Mouse (Mus musculus) heart, embryonic 10.5 days (tissue): Measurements from ENCODE around the gene Opa3. TPM values are rescaled to one million over a fixed set of nuclear protein-coding genes. Genes with fewer than 3 reads are reported as not detected.

Experiments used
- DNase-seq: peaks from one replicate; pipeline ENCODE4 v3.0.0-alpha.2; 2017; ENCODE audit warnings: low spot score
- H3K27ac ChIP-seq: fragments of 300-500 bp; sonication (generic); 2 replicates; pipeline ENCODE4 v1.5.1; 2016; ENCODE audit warnings: mild to moderate bottlenecking
- H3K27me3 ChIP-seq: fragments of 300-500 bp; sonication (generic); 2 replicates; pipeline ENCODE4 v1.6.1; 2016; ENCODE audit warnings: mild to moderate bottlenecking; ENCODE audit not compliant: poor library complexity, insufficient read depth, severe bottlenecking
- H3K36me3 ChIP-seq: fragments of 300-500 bp; sonication (generic); 2 replicates; pipeline ENCODE4 v1.6.1; 2016; ENCODE audit warnings: mild to moderate bottlenecking, moderate library complexity
- H3K4me1 ChIP-seq: fragments of 300-500 bp; sonication (generic); 2 replicates; pipeline ENCODE4 v1.6.1; 2016; ENCODE audit warnings: mild to moderate bottlenecking
- H3K4me3 ChIP-seq: fragments of 300-500 bp; sonication (generic); 2 replicates; pipeline ENCODE4 v1.5.1; 2016; ENCODE audit warnings: mild to moderate bottlenecking, moderate library complexity
- H3K9me3 ChIP-seq: fragments of 300-500 bp; sonication (generic); 2 replicates; pipeline ENCODE4 v1.6.1; 2016; ENCODE audit warnings: mild to moderate bottlenecking, moderate library complexity
- WGBS: fragments of 180-500 bp; shearing (Covaris S2); methylation state at CpG from one replicate; pipeline ENCODE4 v1.1.7; 2016; 5-methylcytosine and 5-hydroxymethylcytosine counted together
- polyA plus RNA-seq: library from polyadenylated mRNA; unstranded; fragments of >200 nt; fragmentation: Nextera tagmentation; extraction: Ambion mirVana; gene quantifications from 2 replicates; pipeline ENCODE4 v1.2.1, GENCODE M21; 2016

The Opa3 gene
- polyA plus RNA-seq, result 46.8 and 47.9 TPM in 2 replicates

DNA sequence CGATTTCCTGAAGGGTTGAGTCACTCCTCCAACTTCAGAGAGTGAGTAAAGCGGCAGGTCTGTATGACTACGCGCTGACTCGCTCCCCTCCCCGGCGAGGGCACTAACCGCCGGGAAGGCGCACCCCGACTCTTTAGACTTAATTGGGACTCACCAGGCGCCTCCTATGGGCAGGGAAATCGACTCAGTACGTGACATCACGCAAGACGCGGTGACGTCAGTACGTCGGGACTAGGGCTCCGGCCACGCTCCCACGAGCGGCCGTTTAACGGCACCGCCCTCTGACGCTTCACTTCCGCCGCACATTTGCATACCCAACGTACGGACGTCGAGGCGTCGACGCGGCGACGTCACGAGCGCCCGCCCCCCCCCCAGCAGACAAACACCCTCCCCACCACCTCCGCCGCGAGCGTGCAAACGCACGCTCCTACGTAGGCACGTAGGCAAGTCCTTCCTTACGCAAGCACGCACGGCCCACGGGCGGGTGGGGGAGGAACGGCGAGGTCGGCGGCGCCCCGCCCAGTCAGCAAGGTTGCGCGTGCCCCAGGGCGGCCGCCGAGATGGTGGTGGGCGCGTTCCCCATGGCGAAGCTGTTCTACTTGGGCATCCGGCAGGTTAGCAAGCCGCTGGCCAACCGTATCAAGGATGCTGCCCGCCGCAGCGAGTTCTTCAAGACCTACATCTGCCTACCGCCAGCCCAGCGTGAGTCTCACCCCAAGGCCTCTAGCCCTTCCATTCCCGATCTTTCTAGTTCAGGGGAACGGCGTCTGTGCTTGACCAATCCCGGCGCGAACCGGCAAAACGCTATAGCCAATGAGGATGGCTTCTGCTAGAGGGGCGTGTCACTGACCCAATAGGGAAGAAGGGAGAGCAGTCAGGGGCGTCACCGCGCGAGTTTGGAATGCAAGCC is at the start of gene Opa3:
TSS of gene Opa3 (plus strand) at position 452 of the 910 bp plus-strand sequence.
- Histone ChIP-seq H3K9me3 (no peaks in the 10 kb centered on the region), H3K27me3 (no peaks in the 10 kb centered on the region), H3K4me3 (peak within 1 kb of the TSS; percentile 75), H3K27ac (peak within 1 kb of the TSS; percentile 96), H3K4me1 (peaks cover 20% of the 10 kb centered on the region), H3K36me3 (peaks cover 37% of the 10 kb centered on the region)
- under 1% methylated on average over 91 of the region's 91 CpGs for WGBS
- peak; percentile 100 for DNase-seq

DNA sequence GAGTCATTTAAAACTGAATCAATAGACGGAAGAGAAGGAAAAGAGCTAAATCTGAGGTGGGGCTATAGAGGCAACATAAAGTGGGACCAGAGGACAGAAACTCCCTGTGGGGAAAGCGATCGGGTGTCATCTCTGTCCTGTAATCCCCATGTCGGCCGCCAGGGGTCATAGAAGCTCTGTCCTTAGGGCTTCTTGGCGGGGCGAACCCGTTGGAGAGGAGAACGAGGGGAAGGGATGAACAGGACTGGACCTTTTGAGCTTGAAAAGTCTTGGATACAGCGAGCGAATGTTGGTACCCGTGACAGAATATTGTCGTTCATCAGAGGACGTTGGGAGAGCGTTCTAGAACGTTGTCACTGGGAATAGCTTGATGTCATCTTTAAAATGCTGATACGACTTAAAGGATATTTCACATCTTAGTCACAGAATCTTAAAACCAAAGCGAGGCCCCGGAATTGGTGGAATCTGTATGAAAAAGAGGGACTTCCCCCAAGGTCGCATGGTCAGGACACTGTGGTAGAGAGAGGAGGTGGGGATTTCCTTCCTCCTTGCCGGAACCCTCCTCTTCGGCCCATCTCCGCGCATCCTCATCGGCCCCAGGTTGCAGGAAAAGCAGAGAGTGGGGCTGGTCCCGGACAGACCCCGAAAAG is 49.6 kb upstream of the Opa3 start:
- peak; percentile 90 for DNase-seq
- Histone ChIP-seq H3K4me1 (peaks cover 52% of the 10 kb centered on the region), H3K9me3 (no peaks in the 10 kb centered on the region), H3K36me3 (peaks cover 3% of the 10 kb centered on the region), H3K27me3 (peaks cover 59% of the 10 kb centered on the region), H3K4me3 (peak overlapping the region; percentile 50), H3K27ac (no peak overlapping the region)
- WGBS, result 7% methylated on average over 27 of the region's 27 CpGs

DNA sequence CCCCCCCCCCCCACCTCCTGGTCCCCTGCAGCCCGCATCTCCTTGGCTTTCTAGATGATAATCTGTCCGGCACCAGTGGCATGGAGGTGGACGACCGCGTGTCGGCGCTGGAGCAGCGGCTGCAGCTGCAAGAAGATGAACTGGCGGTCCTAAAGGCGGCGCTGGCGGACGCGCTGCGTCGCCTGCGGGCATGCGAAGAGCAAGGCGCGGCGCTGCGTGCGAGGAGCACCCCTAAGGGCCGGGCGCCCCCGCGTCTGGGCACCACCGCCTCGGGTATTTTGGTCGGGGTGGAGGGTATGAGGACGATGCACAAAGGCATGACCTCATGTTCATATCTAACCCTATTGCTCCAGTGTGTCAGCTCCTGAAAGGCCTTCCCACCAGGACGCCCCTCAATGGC is 49.0 kb upstream of the Opa3 start:
- H3K36me3 ChIP-seq, result peaks cover 7% of the 10 kb centered on the region
- no peaks in the 10 kb centered on the region for H3K9me3 ChIP-seq
- peaks cover 59% of the 10 kb centered on the region for H3K27me3 ChIP-seq
- whole genome bisulfite sequencing, result under 1% methylated on average over 32 of the region's 32 CpGs
- DNase-seq, result peak; percentile 87
- peak overlapping the region; percentile 50 for H3K4me3 ChIP-seq
- H3K4me1 ChIP-seq, result peaks cover 52% of the 10 kb centered on the region
- peak overlapping the region; percentile 31; the same call in 1 of the 2 replicates for H3K27ac ChIP-seq

DNA sequence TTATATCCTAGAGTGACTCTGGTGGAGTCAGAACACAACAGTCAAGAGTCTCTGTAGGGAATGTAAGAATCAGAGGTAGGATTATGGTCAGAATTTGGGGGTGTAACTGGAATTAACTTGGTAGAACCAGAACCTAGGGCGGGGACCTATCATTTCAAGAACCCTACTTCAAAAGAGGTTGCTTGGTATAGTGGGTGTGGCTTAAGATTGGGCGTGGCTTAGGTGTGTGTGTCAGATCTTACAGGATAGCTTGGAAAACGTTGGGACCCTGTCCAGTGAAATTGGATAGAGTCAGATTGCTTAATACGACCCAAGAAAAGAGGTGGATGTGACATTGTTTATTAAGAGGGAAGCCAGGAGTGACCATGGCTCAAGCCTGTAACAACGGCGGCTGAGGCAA is 48.2 kb upstream of the Opa3 start:
- no peak for DNase-seq
- H3K36me3 ChIP-seq, result peaks cover 10% of the 10 kb centered on the region
- peaks cover 56% of the 10 kb centered on the region for H3K27me3 ChIP-seq
- 33% methylated on average over 6 of the region's 6 CpGs for WGBS
- no peak overlapping the region for H3K27ac ChIP-seq
- H3K4me1 ChIP-seq, result peaks cover 57% of the 10 kb centered on the region
- no peaks in the 10 kb centered on the region for H3K9me3 ChIP-seq
- peak overlapping the region; percentile 50 for H3K4me3 ChIP-seq

DNA sequence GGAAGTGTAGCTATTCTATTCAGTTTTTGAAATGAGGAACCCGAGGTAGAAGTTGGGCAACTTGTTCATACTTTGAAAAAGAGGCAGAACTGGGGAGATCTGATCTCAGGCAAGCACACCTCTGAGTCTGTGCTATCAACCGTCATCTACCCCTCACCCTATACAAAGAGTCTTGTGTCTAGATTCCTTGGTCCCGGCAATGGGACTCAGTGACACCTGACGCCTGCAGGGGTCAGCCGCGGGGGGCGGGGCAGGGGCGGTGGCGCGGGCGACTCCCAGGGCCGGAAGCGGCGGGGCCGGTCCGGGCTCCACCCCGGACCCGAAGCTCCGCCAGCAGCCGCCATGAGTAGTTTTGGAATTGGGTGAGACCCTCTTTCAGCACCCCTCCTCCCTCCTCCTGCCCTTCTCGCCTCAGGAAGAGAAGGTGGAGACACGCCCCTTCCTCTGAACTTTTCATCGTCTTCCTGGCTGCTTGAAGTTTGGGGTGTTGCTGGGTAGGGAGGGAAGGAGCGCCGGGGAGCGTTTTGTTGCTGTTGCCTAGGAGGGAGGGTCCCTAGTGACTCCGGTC is 47.2 kb upstream of the Opa3 start:
- Histone ChIP-seq H3K27me3 (peaks cover 46% of the 10 kb centered on the region), H3K27ac (peak overlapping the region; percentile 82), H3K36me3 (peaks cover 12% of the 10 kb centered on the region), H3K9me3 (no peaks in the 10 kb centered on the region), H3K4me3 (peak overlapping the region; percentile 76), H3K4me1 (peaks cover 55% of the 10 kb centered on the region)
- no peak for DNase-seq
- WGBS, result under 1% methylated on average over 27 of the region's 27 CpGs

DNA sequence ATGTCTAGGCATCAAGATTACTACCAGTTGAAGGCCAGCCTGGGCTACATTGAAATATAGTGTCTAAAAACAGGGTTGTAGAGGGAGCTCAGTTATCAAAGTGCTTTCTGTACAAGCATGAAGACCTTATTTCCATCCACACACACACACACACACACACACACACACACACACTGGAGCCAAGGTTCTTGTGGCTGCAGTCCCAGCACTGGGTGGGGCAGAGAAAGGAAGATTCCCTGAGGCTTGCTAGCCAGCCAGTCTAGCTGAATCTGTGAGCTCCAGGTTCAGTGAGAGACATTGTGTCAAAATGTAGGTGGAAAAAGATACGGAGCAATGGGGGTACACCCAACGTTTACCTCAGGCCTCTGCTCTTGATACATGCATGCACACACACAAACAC is 43.9 kb upstream of the Opa3 start:
- Histone ChIP-seq H3K27ac (no peak overlapping the region), H3K4me1 (peaks cover 35% of the 10 kb centered on the region), H3K36me3 (peaks cover 32% of the 10 kb centered on the region), H3K9me3 (no peaks in the 10 kb centered on the region), H3K27me3 (peaks cover 13% of the 10 kb centered on the region), H3K4me3 (no peak overlapping the region)
- DNase-seq, result no peak
- 85% methylated on average over 2 of the region's 2 CpGs for WGBS

DNA sequence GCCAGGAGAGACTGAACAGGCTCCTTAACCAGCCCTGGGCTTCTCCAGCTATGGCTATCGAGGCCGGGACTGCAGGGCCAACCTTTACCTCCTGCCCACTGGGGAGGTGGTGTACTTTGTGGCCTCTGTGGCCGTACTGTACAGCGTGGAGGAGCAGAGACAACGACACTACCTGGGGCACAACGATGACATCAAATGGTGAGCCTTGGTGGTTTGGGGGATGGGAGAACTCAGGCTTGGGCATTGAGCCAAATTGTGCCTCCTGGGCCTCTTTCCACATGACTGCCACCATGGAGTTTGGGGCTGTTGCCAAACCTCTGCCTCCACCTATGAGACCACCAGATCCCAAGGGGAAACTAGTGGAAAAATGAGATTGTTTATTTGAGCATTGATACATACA is 43.4 kb upstream of the Opa3 start:
- 87% methylated on average over 6 of the region's 6 CpGs for WGBS
- H3K27ac ChIP-seq, result no peak overlapping the region
- no peak for DNase-seq

DNA sequence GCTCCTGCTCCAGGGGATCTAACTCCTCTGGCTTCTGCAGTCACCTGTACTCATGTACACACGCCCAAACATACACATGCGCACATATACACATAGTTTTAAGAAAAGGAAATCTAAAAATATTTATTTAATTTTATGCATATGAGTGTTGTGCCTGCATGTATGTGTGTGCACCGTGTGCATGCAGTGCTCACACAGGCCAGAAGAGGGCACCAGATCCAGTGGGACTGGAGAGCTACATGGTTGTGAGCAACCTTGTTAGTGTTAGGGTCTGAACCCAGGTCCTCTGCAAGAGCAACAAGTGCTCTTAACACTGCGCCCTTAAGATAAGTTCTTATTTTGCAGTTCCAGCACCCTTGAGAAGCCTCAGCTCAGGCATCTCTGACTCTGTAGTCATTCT is 33.5 kb upstream of the Opa3 start:
- 96% methylated on average over 4 of the region's 4 CpGs for WGBS
- Histone ChIP-seq H3K36me3 (peaks cover 68% of the 10 kb centered on the region), H3K4me3 (no peak overlapping the region), H3K27me3 (no peaks in the 10 kb centered on the region), H3K4me1 (peaks cover 6% of the 10 kb centered on the region), H3K9me3 (peaks cover 5% of the 10 kb centered on the region; the same call in 1 of the 2 replicates), H3K27ac (no peak overlapping the region)
- no peak for DNase-seq

More for the DNA sequence above, 43.4 kb upstream of the Opa3 start:
- no peaks in the 10 kb centered on the region for H3K9me3 ChIP-seq
- peaks cover 34% of the 10 kb centered on the region for H3K36me3 ChIP-seq
- peaks cover 8% of the 10 kb centered on the region for H3K27me3 ChIP-seq
- peaks cover 29% of the 10 kb centered on the region for H3K4me1 ChIP-seq
- peak overlapping the region; percentile 5; the same call in 1 of the 2 replicates for H3K4me3 ChIP-seq

DNA sequence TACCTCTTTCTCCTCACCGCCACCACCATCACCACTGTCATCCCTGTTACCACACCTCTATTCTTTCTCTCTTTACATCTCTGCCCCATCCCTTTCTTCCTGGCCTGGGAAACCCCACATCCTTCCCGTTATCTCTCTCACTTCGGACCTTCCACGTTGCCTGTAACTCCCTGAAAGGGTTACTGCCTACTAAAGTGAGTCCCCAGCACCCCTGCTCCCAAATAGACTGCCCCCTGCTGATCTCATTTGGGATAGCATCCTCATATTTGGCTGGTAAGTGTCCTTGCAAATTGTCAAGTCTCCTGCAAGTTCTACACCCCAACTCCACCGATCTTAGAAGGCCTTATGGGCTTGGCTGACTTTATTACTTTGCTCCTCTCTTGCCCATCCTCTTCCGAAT is 31.5 kb upstream of the Opa3 start:
- Histone ChIP-seq H3K27me3 (no peaks in the 10 kb centered on the region), H3K4me1 (peaks cover 7% of the 10 kb centered on the region), H3K4me3 (no peak overlapping the region), H3K36me3 (peaks cover 70% of the 10 kb centered on the region), H3K27ac (no peak overlapping the region), H3K9me3 (peaks cover 5% of the 10 kb centered on the region; the same call in 1 of the 2 replicates)
- WGBS, result 53% methylated on average over 6 of the region's 6 CpGs
- no peak for DNase-seq

DNA sequence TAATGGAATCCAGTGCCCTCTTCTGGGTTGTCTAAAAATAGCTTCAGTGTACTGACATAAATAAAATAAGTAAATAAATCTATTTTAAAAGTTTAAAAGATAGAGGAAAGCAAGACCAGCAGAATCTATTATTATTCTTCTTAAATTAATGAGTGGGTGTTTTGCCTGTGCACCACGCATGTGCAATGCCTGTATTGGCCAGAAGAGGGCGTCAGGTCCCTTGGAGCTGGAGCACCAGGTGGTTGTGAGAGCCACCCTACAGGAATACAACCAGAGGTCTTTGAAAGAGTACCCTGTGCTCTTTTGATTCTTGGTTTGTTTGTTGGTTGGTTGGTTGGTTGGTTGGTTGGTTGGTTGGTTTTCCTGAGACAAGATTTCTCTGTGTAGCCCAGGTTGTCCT is 30.1 kb upstream of the Opa3 start:
- no peaks in the 10 kb centered on the region for H3K27me3 ChIP-seq
- no peak overlapping the region for H3K27ac ChIP-seq
- no peak overlapping the region for H3K4me3 ChIP-seq
- H3K4me1 ChIP-seq, result peaks cover 5% of the 10 kb centered on the region; the same call in 1 of the 2 replicates
- peaks cover 5% of the 10 kb centered on the region; the same call in 1 of the 2 replicates for H3K9me3 ChIP-seq
- WGBS, result 33% methylated on average over 2 of the region's 2 CpGs
- no peak for DNase-seq
- H3K36me3 ChIP-seq, result peaks cover 68% of the 10 kb centered on the region

DNA sequence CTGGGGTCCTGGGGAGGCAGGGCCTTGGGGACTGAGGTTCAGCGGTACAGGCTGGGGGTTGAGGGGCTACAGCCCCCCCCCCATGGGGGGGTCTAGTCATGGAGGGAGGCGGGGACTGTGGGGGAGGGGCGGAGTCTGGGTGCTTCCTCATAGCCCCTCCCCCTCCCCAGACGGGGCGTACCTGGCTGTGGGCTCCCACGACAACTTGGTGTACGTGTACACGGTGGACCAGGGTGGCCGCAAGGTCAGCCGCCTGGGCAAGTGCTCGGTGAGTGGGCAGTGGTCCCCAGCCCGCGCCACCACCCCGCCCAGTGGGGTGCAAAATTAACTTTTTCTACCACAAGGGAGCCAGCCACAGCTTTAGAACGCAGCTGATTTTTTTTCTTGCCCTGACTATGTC is 26.5 kb upstream of the Opa3 start:
- WGBS, result 63% methylated on average over 13 of the region's 15 CpGs
- Histone ChIP-seq H3K27me3 (no peaks in the 10 kb centered on the region), H3K9me3 (no peaks in the 10 kb centered on the region), H3K27ac (no peak overlapping the region), H3K4me1 (peaks cover 5% of the 10 kb centered on the region; the same call in 1 of the 2 replicates), H3K36me3 (peaks cover 63% of the 10 kb centered on the region), H3K4me3 (no peak overlapping the region)
- DNase-seq, result no peak

DNA sequence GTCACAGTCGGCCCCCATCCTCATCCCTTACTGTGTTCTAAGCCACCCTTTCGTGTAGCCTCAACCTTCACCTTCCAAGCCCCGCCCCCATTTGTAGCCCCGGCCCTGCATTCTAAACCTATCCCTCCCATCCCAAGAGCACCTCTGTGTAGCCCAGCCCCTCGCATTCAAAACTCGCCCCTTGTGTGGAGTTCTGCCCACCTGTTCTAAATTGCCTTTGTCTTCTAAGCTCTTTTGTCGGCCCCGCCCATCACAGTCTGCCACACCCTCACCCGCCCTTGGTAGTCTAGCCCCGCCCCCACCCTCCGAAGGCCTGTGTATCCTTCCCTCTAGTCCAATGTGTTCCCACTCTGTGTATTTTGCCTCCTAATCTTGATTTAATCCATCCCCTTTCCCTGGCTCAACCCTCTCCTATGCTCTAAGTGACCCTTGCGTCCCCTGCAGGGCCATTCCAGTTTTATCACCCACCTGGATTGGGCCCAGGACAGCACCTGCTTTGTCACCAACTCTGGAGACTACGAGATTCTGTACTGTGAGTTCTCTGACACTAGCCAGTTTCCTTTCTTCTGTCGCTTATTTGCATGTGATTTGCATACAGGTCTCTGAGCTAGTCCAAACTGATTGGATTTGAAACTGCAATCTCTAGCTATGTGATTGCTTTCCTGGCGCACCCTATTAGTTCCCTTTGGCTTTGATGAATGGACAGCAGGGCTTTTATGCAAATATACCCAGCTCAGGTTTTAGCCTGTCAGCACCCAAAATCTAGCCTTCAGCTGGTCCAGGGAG is 25.9 kb upstream of the Opa3 start:
- DNase-seq, result no peak
- peaks cover 57% of the 10 kb centered on the region for H3K36me3 ChIP-seq
- H3K4me3 ChIP-seq, result no peak overlapping the region
- no peak overlapping the region for H3K27ac ChIP-seq
- H3K27me3 ChIP-seq, result no peaks in the 10 kb centered on the region
- H3K9me3 ChIP-seq, result no peaks in the 10 kb centered on the region
- H3K4me1 ChIP-seq, result peaks cover 5% of the 10 kb centered on the region; the same call in 1 of the 2 replicates
- 56% methylated on average over 15 of the region's 15 CpGs for WGBS
